Comparison of ENCODE assay signal across 17 mouse cellular contexts in genomic region chr8:88292926-88293325, GRCm38 (mm10). TPM values are rescaled to one million over a fixed set of nuclear protein-coding genes. Genes with fewer than 3 reads are reported as not detected.
DNase-seq lines count a peak whose midpoint lies in the region; ATAC-seq and TF ChIP-seq lines count a peak whose summit lies in the region.
"Had no signal": no experiment of that assay in that cellular context is flagged by ENCODE, and none has a peak within 500 bp of the region (broad histone marks: within the 10 kb centered on the region; RNA-seq: fewer than 3 reads in every experiment).

No protein-coding gene starts in this region.

- peak; percentile 38; the same call in 1 of the 2 replicates for ATAC-seq in liver, embryonic 14.5 days (ENCODE audit: insufficient read depth)
- ATAC-seq: forebrain, embryonic 15.5 days; hindbrain, postnatal 0 days had no signal

- no peak for TF ChIP-seq CTCF in spleen, adult 2 months (IDR thresholded peaks at IDR 0.05; ENCODE audit: extremely low read depth, insufficient read depth, insufficient read length, insufficient replicate concordance)
- no peak for TF ChIP-seq CTCF in liver, embryonic 14.5 days (IDR thresholded peaks at IDR 0.05; ENCODE audit: low read depth)

- H3K27me3 ChIP-seq in spleen, adult 2 months (ENCODE audit: control insufficient read depth, insufficient read depth, low read length) = no peaks in the 10 kb centered on the region
- H3K27me3 ChIP-seq in liver, embryonic 14.5 days (ENCODE audit: control insufficient read depth, insufficient read depth, low read length) = no peaks in the 10 kb centered on the region
- H3K27me3 ChIP-seq: forebrain, embryonic 15.5 days; hindbrain, embryonic 12.5 days had no signal

- no peak overlapping the region for H3K4me3 ChIP-seq in spleen, adult 2 months (ENCODE audit: extremely low read depth, insufficient read depth, insufficient read length)
- H3K4me3 ChIP-seq in liver, embryonic 14.5 days (ENCODE audit: insufficient read depth in 1 of 2, low read depth in 2 of 2, low read length in 2 of 2) = no peak overlapping the region
- H3K4me3 ChIP-seq: embryonic facial prominence, embryonic 10.5 days; forebrain, embryonic 15.5 days; heart, embryonic 12.5 days; hindbrain, embryonic 12.5 days had no signal

- H3K36me3 ChIP-seq in spleen, adult 2 months (ENCODE audit: control insufficient read depth, insufficient read depth, low read length) = peaks cover 15% of the 10 kb centered on the region
- no peaks in the 10 kb centered on the region for H3K36me3 ChIP-seq in liver, embryonic 14.5 days (replicated peaks; ENCODE audit: control insufficient read depth, insufficient read depth, low read depth)
- H3K36me3 ChIP-seq: embryonic facial prominence, embryonic 10.5 days; forebrain, embryonic 15.5 days; heart, embryonic 12.5 days; hindbrain, embryonic 12.5 days had no signal

- H3K9ac ChIP-seq in liver, embryonic 14.5 days (replicated peaks) = no peak overlapping the region
- H3K9ac ChIP-seq: forebrain, embryonic 15.5 days; heart, embryonic 12.5 days; hindbrain, embryonic 12.5 days had no signal

- TF ChIP-seq EP300 in liver, embryonic 14.5 days (IDR thresholded peaks at IDR 0.05; ENCODE audit: low read depth) = peak; percentile 56

- H3K4me1 ChIP-seq in spleen, adult 2 months (ENCODE audit: control insufficient read depth, insufficient read depth, insufficient read length) = peaks cover 54% of the 10 kb centered on the region; the same call in 1 of the 2 replicates
- H3K4me1 ChIP-seq in liver, embryonic 14.5 days (replicated peaks; ENCODE audit: control insufficient read depth in 2 of 2, insufficient read depth in 2 of 2, low read length in 1 of 2) = peaks cover 50 to 62% of the 10 kb centered on the region in 2 experiments
- H3K4me1 ChIP-seq: forebrain, embryonic 15.5 days had no signal

- no peaks in the 10 kb centered on the region for H3K9me3 ChIP-seq in liver, embryonic 14.5 days (ENCODE audit: control insufficient read depth, low read length)
- H3K9me3 ChIP-seq: embryonic facial prominence, embryonic 10.5 days; forebrain, embryonic 15.5 days; heart, embryonic 12.5 days; hindbrain, embryonic 12.5 days had no signal

- WGBS in spleen, adult 2 months = 68% methylated on average over 3 of the region's 3 CpGs
- WGBS in liver, embryonic 14.5 days (ENCODE audit: insufficient replicate concordance) = 36% methylated on average over 3 of the region's 3 CpGs

- DNase-seq in spleen, adult 2 months (ENCODE audit: low read depth in 1 of 2, low spot score in 2 of 2) = no peak
- no peak for DNase-seq in spleen, postnatal 14 days (ENCODE audit: low spot score in 2 of 2)
- DNase-seq in liver = peak; percentile 70
- DNase-seq in liver, embryonic 14.5 days (ENCODE audit: low read depth in 3 of 3, low spot score in 3 of 3) = no peak
- no peak for DNase-seq in lung, adult 18-20 months
- no peak for DNase-seq in B cell, adult 2 months
- no peak for DNase-seq in c-Kit-positive CD71-positive TER-119-positive erythroid progenitor cells, embryonic 14.5 days (ENCODE audit: low spot score)
- DNase-seq: adrenal gland, postnatal 14 days; cerebellum, adult 18-20 months; cerebellum, adult 9-11 months; cerebellum, postnatal 36 days; gastrocnemius, postnatal 10 days had no signal

- TF ChIP-seq POLR2A in spleen, adult 2 months (IDR thresholded peaks at IDR 0.05; ENCODE audit: low read depth, low read length) = no peak

- peak overlapping the region; percentile 80 for H3K27ac ChIP-seq in spleen, adult 2 months (ENCODE audit: insufficient read depth, low read length)
- H3K27ac ChIP-seq in liver, embryonic 14.5 days = no peak overlapping the region
- H3K27ac ChIP-seq: embryonic facial prominence, embryonic 10.5 days; forebrain, embryonic 15.5 days; hindbrain, embryonic 12.5 days; hindbrain, postnatal 0 days had no signal

- H3K4me2 ChIP-seq in liver, embryonic 14.5 days (ENCODE audit: low read depth) = peak overlapping the region; percentile 33
- H3K4me2 ChIP-seq: forebrain, embryonic 15.5 days; heart, embryonic 12.5 days; hindbrain, embryonic 12.5 days had no signal

RNA-seq across cellular contexts. Expression of gene Adcy7, which starts 20.7 kb away (rescaled TPM):
- polyA plus RNA-seq in spleen, adult 2 months (2012; rRNA removed) = 76.9 and 98.6 TPM in 2 replicates
- 21.3 and 24.7 TPM in 2 replicates for polyA plus RNA-seq in liver, embryonic 14.5 days (2012; rRNA removed)
- 20.0 and 24.7 TPM in 2 replicates for polyA plus RNA-seq in liver, embryonic 14.5 days (2014; fragmentation: Nextera tagmentation; extraction: Ambion mirVana)
